12 mouse cellular contexts compared by ENCODE assay signal in the genomic region with DNA sequence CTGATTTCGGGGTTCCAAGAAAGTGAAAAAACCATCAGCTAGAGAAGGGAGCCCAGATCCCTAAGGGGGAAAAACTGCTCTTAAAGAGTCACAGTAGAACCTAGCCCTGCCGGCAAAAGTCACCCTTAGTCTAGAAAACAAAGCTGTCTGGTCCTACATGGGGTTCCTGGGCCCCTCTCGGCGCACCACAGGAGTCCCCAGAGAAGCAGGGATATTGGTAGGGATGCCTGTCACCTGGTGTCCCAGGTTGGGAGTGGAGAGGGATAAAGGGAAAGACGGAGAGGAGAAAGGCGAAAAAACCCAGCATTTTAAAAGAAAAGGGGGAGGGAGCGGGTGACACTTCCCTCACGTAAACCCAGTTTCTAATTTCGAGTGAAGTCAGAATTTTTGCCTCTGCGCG. TPM values are rescaled to one million over a fixed set of nuclear protein-coding genes. Genes with fewer than 3 reads are reported as not detected.
DNase-seq lines count a peak whose midpoint lies in the region; ATAC-seq and TF ChIP-seq lines count a peak whose summit lies in the region.
"Had no signal": no experiment of that assay in that cellular context is flagged by ENCODE, and none has a peak within 500 bp of the region (broad histone marks: within the 10 kb centered on the region; RNA-seq: fewer than 3 reads in every experiment).

No protein-coding gene starts in this region.

- no peak overlapping the region; the same call in 1 of the 2 replicates for H3K27ac ChIP-seq in embryonic fibroblast, embryonic 13.5 days (ENCODE audit: insufficient read depth, low read length)
- peak overlapping the region; percentile 89 for H3K27ac ChIP-seq in midbrain, embryonic 14.5 days (replicated peaks; ENCODE audit: low read depth, low read length)
- H3K27ac ChIP-seq: liver, embryonic 14.5 days had no signal

- peak overlapping the region; percentile 53 for H3K4me2 ChIP-seq in midbrain, embryonic 14.5 days (ENCODE audit: low read length)

- peaks cover 67% of the 10 kb centered on the region for H3K4me1 ChIP-seq in E14TG2a.4 (replicated peaks; ENCODE audit: low read depth, low read length)
- no peaks in the 10 kb centered on the region; the same call in 1 of the 2 replicates for H3K4me1 ChIP-seq in embryonic fibroblast, embryonic 13.5 days (ENCODE audit: control insufficient read depth, insufficient read depth, low read length)
- 0 out of 2 replicates have a peak, but pooled peaks cover 2% of the 10 kb centered on the region for H3K4me1 ChIP-seq in midbrain, embryonic 14.5 days (ENCODE audit: control insufficient read depth, insufficient read depth, low read length)

- intact Hi-C loops in heart, postnatal 10 days (cut with DNase I): no loop called here

- TF ChIP-seq CTCF in E14TG2a.4 (conservative IDR thresholded peaks at IDR 0.05; ENCODE audit: low read length): no peak
- no peak for TF ChIP-seq CTCF in embryonic fibroblast, embryonic 13.5 days (IDR thresholded peaks at IDR 0.05; ENCODE audit: borderline replicate concordance, insufficient read depth, low read length)

- no peak for TF ChIP-seq POLR2A in embryonic fibroblast, embryonic 13.5 days (IDR thresholded peaks at IDR 0.05; ENCODE audit: low read depth, low read length)

- peak; percentile 70 for DNase-seq in heart, adult 11 months
- no peak for DNase-seq in heart, postnatal 10 days
- no peak for DNase-seq in midbrain, embryonic 14.5 days
- DNase-seq in layer of hippocampus, adult 11-12 months (ENCODE audit: low spot score): no peak
- DNase-seq in testis, postnatal 10 days (ENCODE audit: low spot score): no peak
- no peak for DNase-seq in cerebellum, postnatal 14 days
- DNase-seq: adrenal gland, adult 2 months; thymus, postnatal 14 days had no signal

- no peaks in the 10 kb centered on the region for H3K36me3 ChIP-seq in E14TG2a.4 (ENCODE audit: insufficient read depth, low read length)
- H3K36me3 ChIP-seq in midbrain, embryonic 14.5 days (ENCODE audit: control insufficient read depth, insufficient read depth, low read length): no peaks in the 10 kb centered on the region

- under 1% methylated on average over 11 of the region's 11 CpGs for WGBS in midbrain, embryonic 14.5 days

- peak overlapping the region; percentile 60 for H3K9ac ChIP-seq in midbrain, embryonic 14.5 days (replicated peaks; ENCODE audit: low read length)
- H3K9ac ChIP-seq: liver, embryonic 14.5 days had no signal

- peak overlapping the region; percentile 76 for H3K4me3 ChIP-seq in E14TG2a.4 (replicated peaks; ENCODE audit: low read length)
- H3K4me3 ChIP-seq in embryonic fibroblast, embryonic 13.5 days (ENCODE audit: insufficient read depth, low read length): peak overlapping the region; percentile 47
- peak overlapping the region; percentile 42 for H3K4me3 ChIP-seq in midbrain, embryonic 14.5 days (replicated peaks; ENCODE audit: low read depth, low read length)

- H3K27me3 ChIP-seq in E14TG2a.4 (ENCODE audit: insufficient read depth, low read length): peaks cover 94% of the 10 kb centered on the region
- H3K27me3 ChIP-seq in midbrain, embryonic 14.5 days (ENCODE audit: control insufficient read depth, insufficient read depth, low read length): peaks cover 75% of the 10 kb centered on the region

- H3K9me3 ChIP-seq in E14TG2a.4 (ENCODE audit: low read length): peaks cover 10% of the 10 kb centered on the region
- H3K9me3 ChIP-seq in midbrain, embryonic 14.5 days (ENCODE audit: control insufficient read depth, low read length): no peaks in the 10 kb centered on the region

- no peak for ATAC-seq in midbrain, embryonic 14.5 days (ENCODE audit: low FRiP score, low TSS enrichment)
- ATAC-seq: CD4-positive, CD25-positive, alpha-beta regulatory T cell, adult 4 months had no signal

RNA-seq across cellular contexts. Expression of a gene that starts 6.1 kb away (rescaled TPM):
- under 1 TPM; 0.22 TPM for total RNA-seq in heart, postnatal 10 days (2021)
- polyA plus RNA-seq in embryonic fibroblast, embryonic 13.5 days (2011; ENCODE audit: insufficient read length, low read depth, missing spikeins): 3.9 and 7.3 TPM in 2 replicates
- 11.6 and 11.8 TPM in 2 replicates for polyA plus RNA-seq in midbrain, embryonic 14.5 days (2014; fragmentation: Nextera tagmentation; extraction: Ambion mirVana)
